Mouse (Mus musculus): ENCODE data around the gene Pcp4l1.

DNA sequence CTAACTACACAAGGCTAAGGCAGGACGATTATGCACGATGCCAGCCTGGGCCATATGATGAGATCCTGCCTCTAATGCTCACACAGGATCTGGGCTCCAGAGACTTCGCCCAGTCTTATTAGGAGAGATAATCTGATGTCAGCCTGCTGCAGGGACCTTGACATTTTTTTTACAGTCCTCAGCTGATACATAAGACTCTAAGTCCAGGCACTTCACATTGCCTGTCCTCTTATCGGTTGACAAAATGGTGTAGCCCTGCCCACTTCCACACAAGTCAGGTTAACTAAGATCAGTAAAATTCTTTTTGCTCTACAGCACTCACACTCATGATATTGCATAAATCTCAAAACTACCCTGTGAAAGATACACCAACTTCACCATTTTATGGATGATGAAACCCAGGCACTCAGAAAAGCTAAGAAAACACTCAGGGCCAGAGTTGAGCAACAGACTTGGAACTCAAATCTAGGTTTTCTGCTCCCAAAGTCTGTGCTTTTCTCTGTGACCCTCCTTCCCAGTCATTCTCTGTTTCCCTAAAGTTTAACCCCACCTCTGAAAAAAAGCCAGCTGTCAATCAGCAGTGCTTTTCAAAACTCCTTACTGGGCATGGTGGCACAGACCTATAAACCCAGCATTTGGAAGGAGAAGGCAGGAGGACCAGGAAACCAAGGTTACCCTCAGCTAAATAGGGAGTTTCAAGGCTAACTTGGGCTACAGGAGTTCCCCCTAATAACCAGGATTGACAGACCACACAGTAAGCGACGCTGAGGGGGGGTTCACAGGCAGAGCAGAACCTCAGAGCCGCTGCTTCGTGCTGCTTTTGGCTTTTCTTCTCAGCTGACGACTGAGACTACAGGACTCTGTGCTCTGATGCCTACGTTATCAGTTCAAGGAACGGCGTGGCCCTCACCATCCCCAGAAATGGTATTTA is 37.0 kb upstream of the Pcp4l1 start:
- TF ChIP-seq CTCF (IDR thresholded peaks at IDR 0.05; ENCODE audit: control insufficient read depth, insufficient read depth, insufficient read length), result no peak
- TF ChIP-seq MAX (IDR thresholded peaks at IDR 0.05), result no peak
- TF ChIP-seq FOSL1 (IDR thresholded peaks at IDR 0.05; ENCODE audit: insufficient read depth, low read length, poor library complexity, severe bottlenecking), result no peak
- TF ChIP-seq MYOG (IDR thresholded peaks at IDR 0.05; ENCODE audit: control insufficient read depth, extremely low read depth, insufficient read length), result no peak
- TF ChIP-seq USF1 (IDR thresholded peaks at IDR 0.05; ENCODE audit: low read depth), result no peak
- no peak for TF ChIP-seq MYOD1 (IDR thresholded peaks at IDR 0.05; ENCODE audit: control insufficient read depth, insufficient read length, low read depth)
- TF ChIP-seq CEBPB (IDR thresholded peaks at IDR 0.05; ENCODE audit: low read depth), result no peak

Measured in C2C12 (cell line).